Mouse (Mus musculus): Measurements from ENCODE around the gene Dusp13. TPM values are rescaled to one million over a fixed set of nuclear protein-coding genes. Genes with fewer than 3 reads are reported as not detected.

Dusp13 gene
- total and polyA plus RNA-seq, 3 experiments: 0.45 to 0.70 (median 0.48) TPM

- Histone ChIP-seq H3K9ac (ENCODE audit: low read depth, low read length) (no peak overlapping the region), H3K36me3 (ENCODE audit: control insufficient read depth, insufficient read depth, low read length) (no peaks in the 10 kb centered on the region), H3K27me3 (ENCODE audit: control insufficient read depth, insufficient read depth, low read length) (peaks cover 3% of the 10 kb centered on the region; the same call in 1 of the 2 replicates), H3K4me3 (no peak overlapping the region), H3K79me2 (replicated peaks; ENCODE audit: control insufficient read depth, insufficient read depth, low read length) (no peaks in the 10 kb centered on the region), H3K4me1 (ENCODE audit: control insufficient read depth, insufficient read depth, low read length) (no peaks in the 10 kb centered on the region), H3K27ac (no peak overlapping the region)
- no peak for DNase-seq
- intact Hi-C loops (cut with DNase I): no loop called here
- TF ChIP-seq POLR2A (IDR thresholded peaks at IDR 0.05; ENCODE audit: insufficient read depth, low read depth, low read length): no peak
- TF ChIP-seq EP300 (IDR thresholded peaks at IDR 0.05; ENCODE audit: insufficient read depth, low read depth, low read length): no peak
- TF ChIP-seq CTCF (IDR thresholded peaks at IDR 0.05): no peak
- 91% methylated on average over 10 of the region's 10 CpGs for WGBS
Observed at GRCm38 (mm10) chr14:21685411-21686146, 65.4 kb downstream of the Dusp13 start.

- DNase-seq: no peak
- Histone ChIP-seq H3K4me3 (no peak overlapping the region), H3K9ac (ENCODE audit: low read depth, low read length) (no peak overlapping the region), H3K36me3 (ENCODE audit: control insufficient read depth, insufficient read depth, low read length) (no peaks in the 10 kb centered on the region), H3K79me2 (replicated peaks; ENCODE audit: control insufficient read depth, insufficient read depth, low read length) (no peaks in the 10 kb centered on the region), H3K27ac (no peak overlapping the region), H3K4me1 (ENCODE audit: control insufficient read depth, insufficient read depth, low read length) (no peaks in the 10 kb centered on the region; the same call in 1 of the 2 replicates), H3K27me3 (ENCODE audit: control insufficient read depth, insufficient read depth, low read length) (peaks cover 3% of the 10 kb centered on the region; the same call in 1 of the 2 replicates)
- intact Hi-C loops (cut with DNase I): no loop called here
- TF ChIP-seq CTCF (IDR thresholded peaks at IDR 0.05) (no peak), POLR2A (IDR thresholded peaks at IDR 0.05; ENCODE audit: insufficient read depth, low read depth, low read length) (no peak), EP300 (IDR thresholded peaks at IDR 0.05; ENCODE audit: insufficient read depth, low read depth, low read length) (no peak)
- WGBS: 76% methylated on average over 4 of the region's 4 CpGs
Observed at GRCm38 (mm10) chr14:21683834-21684233, 67.1 kb downstream of the Dusp13 start.

Other genes starting within 250 kb of the Dusp13 start
- gene Dupd1, start 36.6 kb downstream of the Dusp13 start, total RNA-seq (2021): not detected
- 0.12 TPM in 1 of 2 replicates, not detected in the other for gene Dupd1, start 36.6 kb downstream of the Dusp13 start, polyA plus RNA-seq (2012; rRNA removed)
- 10 to 100 TPM; 28.8 to 31.6 TPM for gene Samd8, start 650 bp downstream of the Dusp13 start, total RNA-seq (2021)
- 10.1 and 18.6 TPM in 2 replicates for gene Samd8, start 650 bp downstream of the Dusp13 start, polyA plus RNA-seq (2012; rRNA removed)
- gene Vdac2, start 74.1 kb upstream of the Dusp13 start, total RNA-seq (2021): 100 to 1,000 TPM; 441 to 506 TPM
- 228 and 349 TPM in 2 replicates for gene Vdac2, start 74.1 kb upstream of the Dusp13 start, polyA plus RNA-seq (2012; rRNA removed)
- gene Comtd1, start 97.8 kb upstream of the Dusp13 start, total RNA-seq (2021): 1 to 10 TPM; 5.6 to 8.3 TPM
- 6.6 and 10.2 TPM in 2 replicates for gene Comtd1, start 97.8 kb upstream of the Dusp13 start, polyA plus RNA-seq (2012; rRNA removed)
- 1 to 10 TPM; 1.4 to 1.5 TPM for gene Zfp503, start 238.4 kb upstream of the Dusp13 start, total RNA-seq (2021)
- 0.88 and 1.5 TPM in 2 replicates for gene Zfp503, start 238.4 kb upstream of the Dusp13 start, polyA plus RNA-seq (2012; rRNA removed)